Mouse (Mus musculus) kidney, postnatal 14 days (tissue): ENCODE measurements around the gene Kat6b.
"Not testable (repeated sequence)": the region's sequence is repeated elsewhere in the genome, so short reads cannot be mapped to it uniquely, and the experiment has no call there.

Experiments used
- DNase-seq: peaks from one replicate; pipeline ENCODE4 v3.0.0; 2022; ENCODE audit warnings: mixed read lengths

Kat6b gene

DNA sequence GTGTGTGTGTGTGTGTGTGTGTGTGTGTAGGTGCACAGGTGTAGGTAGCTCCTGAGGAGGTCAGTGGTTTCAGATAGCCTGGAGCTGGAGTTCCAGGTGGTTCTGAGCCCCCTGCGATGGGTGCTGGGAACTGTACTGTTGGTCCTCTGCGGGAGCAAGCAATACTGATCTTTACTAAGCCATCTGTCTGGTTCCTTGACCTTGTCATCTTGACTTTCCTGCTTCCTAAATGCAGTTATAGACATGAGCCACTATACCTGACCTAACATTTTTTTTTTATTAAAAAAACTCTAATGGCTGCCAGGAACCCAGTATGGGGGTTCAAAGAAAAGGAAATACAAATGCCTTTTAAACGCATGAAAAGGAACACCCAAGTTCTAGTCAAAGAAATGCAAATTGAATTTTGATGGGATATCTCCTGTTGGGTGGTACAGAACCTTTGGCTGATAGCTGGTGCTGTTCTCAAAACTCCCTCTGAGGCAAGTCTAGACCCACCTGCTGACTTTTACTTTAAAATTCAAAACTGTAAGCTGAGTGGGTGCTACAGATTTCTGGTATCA lies 4.8 kb downstream of the Kat6b start:
- no peak for DNase-seq

DNA sequence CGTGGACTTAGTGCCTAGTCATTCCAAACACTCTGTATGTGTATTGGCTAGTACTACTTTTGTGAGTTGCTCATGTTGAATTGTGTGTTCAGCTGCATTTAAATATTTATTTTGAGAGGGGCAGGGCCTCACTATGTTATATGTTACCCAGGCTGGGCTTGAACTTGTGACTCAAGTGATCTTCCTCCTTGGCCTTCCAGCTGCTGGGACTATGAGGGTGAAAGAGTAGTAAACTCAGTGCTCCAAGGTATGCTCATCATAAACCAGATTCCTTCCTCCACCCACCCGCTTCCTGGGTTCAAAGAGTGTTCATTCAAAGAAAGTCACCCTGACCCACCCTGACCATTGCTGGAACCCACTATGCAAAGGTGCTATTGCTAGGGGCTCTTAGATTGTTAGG lies 5.9 kb downstream of the Kat6b start:
- not testable (repeated sequence) for DNase-seq

GRCm38 (mm10) chr14:21488426-21489115 lies 7.3 kb downstream of the Kat6b start:
- DNase-seq, result not testable (repeated sequence)

GRCm38 (mm10) chr14:21489116-21489485 lies 7.9 kb downstream of the Kat6b start:
- DNase-seq, result no peak

DNA sequence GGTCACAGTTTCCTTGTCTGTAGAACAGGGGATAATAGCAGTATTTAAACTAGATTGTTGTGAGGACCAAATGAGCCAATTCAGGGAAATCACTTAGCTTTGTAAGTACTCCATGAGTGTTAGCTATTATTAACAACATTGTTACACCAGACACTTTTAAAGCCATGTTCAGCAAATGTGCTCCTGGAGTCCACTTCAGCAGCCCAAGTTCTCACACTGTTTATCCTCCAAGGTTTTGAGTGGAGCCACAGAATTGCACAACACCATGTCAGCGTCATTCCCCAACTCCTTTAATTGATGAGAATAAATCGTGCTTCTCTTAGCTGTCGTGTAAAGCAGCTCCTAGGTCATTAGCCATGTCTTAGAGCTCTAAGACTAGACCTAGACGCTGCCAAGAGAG lies 8.9 kb downstream of the Kat6b start:
- no peak for DNase-seq

DNA sequence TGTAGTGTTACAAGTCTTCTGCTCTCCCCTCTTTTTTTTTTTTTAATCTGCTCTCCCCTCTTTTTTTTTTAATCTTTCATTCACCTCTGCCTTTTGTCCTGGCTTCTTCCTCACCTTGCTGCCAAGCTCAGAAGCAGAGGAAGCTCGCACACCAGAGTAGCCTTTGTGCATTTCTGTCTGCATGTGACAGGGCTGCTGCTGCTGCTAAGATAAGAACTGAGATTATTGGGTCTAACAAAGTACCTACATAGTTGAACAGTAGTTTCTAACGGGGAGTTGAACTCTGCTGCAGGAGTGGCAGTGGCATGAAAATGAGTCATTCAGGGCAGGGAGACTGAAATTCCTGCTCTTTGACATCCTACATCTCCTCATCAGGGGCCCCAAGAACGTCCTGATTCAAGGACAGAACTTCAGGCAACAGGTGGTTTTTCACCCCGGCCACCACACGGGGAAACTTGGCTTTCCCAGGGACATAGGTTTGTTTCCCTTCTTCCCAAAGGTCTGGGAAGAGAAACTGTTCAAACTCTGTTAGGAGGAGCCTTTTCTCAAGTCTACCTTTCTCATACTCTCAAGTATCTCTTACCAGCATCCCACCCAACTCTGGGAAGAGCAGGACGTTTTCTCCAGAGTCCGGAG lies 17.2 kb downstream of the Kat6b start:
- DNase-seq, result no peak

DNA sequence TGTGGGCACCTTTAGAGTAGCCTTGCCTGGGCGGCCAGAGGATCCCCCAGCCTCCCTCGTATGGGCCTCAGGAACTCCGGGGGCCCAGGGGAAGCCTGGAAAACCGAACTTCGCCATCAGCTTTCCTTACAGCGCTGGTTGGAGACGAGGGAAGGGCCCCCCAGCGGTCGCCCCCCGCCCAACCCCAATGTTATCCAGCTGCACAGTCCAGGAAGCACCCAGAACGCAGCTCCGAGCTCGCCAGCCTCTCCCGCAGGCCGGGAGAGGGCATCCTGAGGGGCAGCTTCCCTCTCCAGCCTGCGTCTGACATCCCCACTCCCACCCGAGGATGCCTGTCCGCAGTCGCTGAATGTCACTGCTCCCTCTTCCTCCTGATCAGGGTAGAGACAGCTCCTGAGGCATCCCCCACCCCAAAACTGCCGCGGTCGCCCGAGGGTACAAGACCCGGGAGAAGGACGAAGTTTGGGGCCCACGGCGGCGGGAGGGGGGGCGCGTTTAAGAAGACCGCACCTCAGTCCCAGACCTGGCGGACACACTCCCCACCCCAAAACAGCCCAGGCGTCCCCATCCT lies 17.9 kb downstream of the Kat6b start:
- DNase-seq, result peak; percentile 28

GRCm38 (mm10) chr14:21499631-21500153 lies 18.5 kb downstream of the Kat6b start:
- DNase-seq, result peak; percentile 81

DNA sequence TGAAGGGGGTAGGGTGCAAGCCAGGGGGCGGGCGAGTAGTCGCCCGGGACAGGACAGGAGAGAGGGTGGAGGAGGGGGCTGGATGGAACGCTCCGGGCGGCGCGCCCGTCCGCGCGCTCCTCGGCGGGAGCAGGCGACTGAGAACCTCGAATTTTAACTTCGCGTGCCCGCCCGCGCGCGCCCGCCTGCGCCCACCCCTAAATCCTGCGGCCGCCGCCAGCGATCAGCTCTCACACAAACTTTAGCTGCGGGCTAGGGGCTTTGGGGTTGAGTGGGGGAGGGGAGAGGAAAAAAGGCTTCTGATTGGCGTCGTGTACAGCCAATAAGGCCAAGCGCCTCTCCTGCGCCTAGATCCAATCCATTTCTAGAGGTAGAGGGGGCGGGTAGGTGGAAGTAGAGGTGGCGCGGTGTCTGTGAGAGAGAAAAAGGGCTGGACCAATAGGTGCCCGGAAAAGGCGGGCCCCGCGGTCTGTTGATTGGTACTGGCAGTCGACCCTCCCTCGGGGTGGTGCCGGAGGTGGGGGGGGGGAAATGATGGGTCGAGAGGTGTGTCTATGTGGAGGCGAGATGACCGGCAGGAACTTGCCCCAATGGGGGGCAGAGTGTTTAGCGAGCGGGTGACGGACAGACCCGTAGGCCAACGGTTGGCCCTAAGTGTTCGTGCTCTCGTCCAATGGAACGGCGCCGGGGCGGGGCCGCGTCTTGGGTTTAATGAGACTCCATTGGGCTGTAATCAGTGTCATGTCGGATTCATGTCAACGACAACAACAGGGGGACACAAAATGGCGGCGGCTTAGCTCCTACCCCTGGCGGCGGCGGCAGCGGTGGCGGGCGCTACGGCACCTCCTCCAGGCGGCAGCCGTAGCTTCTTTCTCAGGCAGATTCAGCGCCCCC lies 19.2 kb downstream of the Kat6b start:
- DNase-seq, result peak; percentile 100

DNA sequence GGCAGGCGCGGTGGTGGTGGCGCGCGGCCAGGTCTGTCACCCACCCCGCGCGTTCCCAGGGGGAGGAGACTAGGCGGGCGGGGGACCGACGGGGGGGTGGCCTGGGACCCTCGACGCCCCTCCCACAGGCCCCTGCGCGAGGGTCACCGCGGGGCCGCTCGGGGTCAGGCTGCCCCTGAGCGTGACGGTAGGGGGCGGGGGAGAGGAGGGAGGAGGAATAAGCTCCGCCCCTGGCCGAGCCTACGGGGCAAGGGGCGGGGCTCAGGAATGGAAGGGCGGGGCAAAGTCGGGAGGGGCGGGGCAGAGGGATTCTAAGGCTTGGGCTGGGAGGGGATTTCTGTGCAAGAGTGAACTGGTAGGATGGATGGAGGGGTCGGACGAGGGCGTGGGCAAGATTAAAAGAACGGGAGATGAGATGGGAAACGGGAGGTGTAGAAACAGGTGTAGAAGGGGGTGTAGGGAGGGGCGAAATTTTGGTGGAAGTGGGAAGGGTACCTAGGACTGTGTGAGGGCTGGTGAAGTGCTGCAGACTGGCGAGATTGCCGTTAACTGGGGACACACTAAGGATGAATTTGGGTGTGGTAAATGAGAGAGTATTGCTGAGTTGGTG lies 19.9 kb downstream of the Kat6b start:
- peak; percentile 93 for DNase-seq

DNA sequence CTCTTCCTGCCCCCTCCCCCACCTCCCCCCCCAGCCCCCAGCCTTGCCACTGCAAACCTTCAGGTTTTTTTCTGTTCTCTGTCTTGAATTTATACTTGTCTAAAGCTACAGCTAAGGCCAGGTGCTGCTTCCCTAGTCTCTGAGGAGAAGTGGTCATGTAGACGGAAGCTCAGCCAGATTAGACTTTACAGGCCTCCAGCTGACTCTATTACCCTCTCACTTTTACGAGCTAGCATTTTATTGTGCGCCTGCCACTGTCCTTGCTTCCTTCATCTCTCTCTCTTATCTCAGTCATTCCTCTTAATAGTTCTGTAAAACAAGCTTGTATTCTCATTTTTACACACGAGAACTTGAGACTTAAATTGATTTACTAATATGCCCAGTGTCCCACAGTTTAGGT lies 23.8 kb downstream of the Kat6b start:
- no peak for DNase-seq

- no peak for DNase-seq
These were observed 25.8 kb downstream of the Kat6b start for GRCm38 (mm10) chr14:21507046-21507445.

DNA sequence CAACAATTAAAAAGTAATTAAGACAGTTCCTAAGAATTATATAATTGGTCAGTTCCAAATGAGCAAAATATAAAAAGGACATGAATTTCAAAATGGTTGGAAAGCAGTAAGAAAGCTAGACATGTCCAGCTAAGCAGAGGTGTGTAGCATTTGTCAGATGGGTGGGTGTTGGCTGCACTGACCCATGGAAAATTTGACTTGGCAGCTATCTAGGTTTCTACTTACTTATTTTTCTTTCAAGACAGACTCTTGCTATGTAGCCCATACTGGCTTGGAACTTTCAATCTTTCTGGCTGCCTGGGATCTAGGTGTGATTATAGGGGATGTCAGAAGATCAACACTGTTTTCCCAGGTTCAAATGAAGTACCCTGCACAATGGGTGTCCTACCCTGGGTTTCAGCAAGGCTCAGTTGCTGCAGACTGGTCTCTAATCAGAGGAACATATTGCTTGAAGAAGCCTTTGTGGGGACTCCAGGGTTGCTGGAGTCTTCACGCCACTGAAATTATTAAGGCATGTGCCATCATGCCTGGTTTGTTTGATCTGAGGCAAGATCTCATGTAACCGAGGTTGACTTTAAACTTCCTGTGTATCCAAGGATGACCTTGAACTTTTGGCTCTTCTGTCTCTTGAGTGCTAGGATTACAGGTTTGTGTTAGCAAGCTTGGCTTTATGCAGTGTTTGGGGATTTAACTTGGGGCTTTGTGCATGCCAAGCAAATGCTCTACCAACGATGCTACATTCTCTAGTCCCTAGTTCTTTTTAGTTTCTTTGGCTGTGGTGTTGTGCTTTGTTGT lies 28.1 kb downstream of the Kat6b start:
- peak; percentile 34 for DNase-seq

GRCm38 (mm10) chr14:21511438-21511837 lies 30.2 kb downstream of the Kat6b start:
- no peak for DNase-seq

GRCm38 (mm10) chr14:21515505-21515904 lies 34.3 kb downstream of the Kat6b start:
- DNase-seq, result no peak

- DNase-seq, result no peak
These were observed 38.1 kb downstream of the Kat6b start for GRCm38 (mm10) chr14:21519307-21519706.

- DNase-seq, result no peak
These were observed 39.3 kb downstream of the Kat6b start for GRCm38 (mm10) chr14:21520496-21520895.

GRCm38 (mm10) chr14:21521496-21521895 lies 40.3 kb downstream of the Kat6b start:
- not testable (repeated sequence) for DNase-seq

GRCm38 (mm10) chr14:21522312-21522978 lies 41.2 kb downstream of the Kat6b start:
- no peak for DNase-seq

DNA sequence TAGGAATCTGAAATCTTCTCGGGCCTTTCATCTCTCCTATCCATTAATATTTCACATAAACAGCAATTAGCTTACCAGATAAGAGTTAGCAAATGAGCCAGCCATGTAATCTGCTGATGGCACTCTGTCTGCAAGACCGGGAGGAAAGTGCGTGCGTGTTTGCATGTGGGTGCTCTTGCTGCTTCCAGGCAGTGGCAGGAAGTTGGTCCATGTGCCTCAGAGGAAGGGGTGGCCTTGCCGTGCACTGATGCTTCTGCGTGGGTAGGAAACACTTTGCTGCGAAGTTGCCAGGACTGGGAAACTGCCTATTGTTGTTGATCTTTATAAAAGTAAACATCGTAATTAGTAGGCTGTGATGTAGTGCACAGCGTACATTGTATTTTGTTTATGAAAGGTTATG lies 42.0 kb downstream of the Kat6b start:
- no peak for DNase-seq
